Mouse (Mus musculus) erythroblast, adult 5-6 weeks (primary cell): ENCODE data around the gene Bmpr1a. TPM values are rescaled to one million over a fixed set of nuclear protein-coding genes. Genes with fewer than 3 reads are reported as not detected.

ENCODE experiments used
- ATAC-seq: replicated peaks from 2 replicates; pipeline ENCODE4 v1.8.0; 2016; ENCODE audit warnings: moderate number of reproducible peaks, mild to moderate bottlenecking, moderate TSS enrichment, inconsistent platforms; ENCODE audit not compliant: poor library complexity, low FRiP score, severe bottlenecking
- total RNA-seq, 2 experiments: library from RNA; stranded (forward) in 1 of 2; stranded (reverse) in 1 of 2; fragments of 150-400 nt in 1 of 2; fragments of 200-764, 138-1000 nt in 1 of 2; gene quantifications; 2 replicates each; pipeline versions ENCODE4 v1.2.3 to v1.2.4; 2015 to 2017; ENCODE audit warnings: low replicate concordance in 2 of 2

The Bmpr1a gene
- total RNA-seq, 2 experiments from 2014 or later: 0.77 to 1.2 TPM

GRCm38 (mm10) chr14:34508842-34509439 is 5.8 kb upstream of the Bmpr1a start:
- ATAC-seq: no peak

GRCm38 (mm10) chr14:34508187-34508840 is 5.2 kb upstream of the Bmpr1a start:
- no peak for ATAC-seq

- no peak for ATAC-seq
These were observed 2.2 kb upstream of the Bmpr1a start for GRCm38 (mm10) chr14:34505309-34505708.

- ATAC-seq: no peak
These were observed 1.2 kb upstream of the Bmpr1a start for GRCm38 (mm10) chr14:34504377-34504776.

- no peak for ATAC-seq
These were observed 618 bp upstream of the Bmpr1a start for GRCm38 (mm10) chr14:34503759-34504158.

- no peak for ATAC-seq
These were observed 441 bp downstream of the Bmpr1a start for GRCm38 (mm10) chr14:34502475-34503324.

- no peak for ATAC-seq
These were observed 1.2 kb downstream of the Bmpr1a start for GRCm38 (mm10) chr14:34501804-34502474.

- no peak for ATAC-seq
These were observed 1.7 kb downstream of the Bmpr1a start for GRCm38 (mm10) chr14:34501447-34501803.

- no peak for ATAC-seq
These were observed 2.8 kb downstream of the Bmpr1a start for GRCm38 (mm10) chr14:34500309-34500708.

- ATAC-seq: no peak
These were observed 3.5 kb downstream of the Bmpr1a start for GRCm38 (mm10) chr14:34499664-34500063.

GRCm38 (mm10) chr14:34497346-34497745 is 5.8 kb downstream of the Bmpr1a start:
- no peak for ATAC-seq

- no peak for ATAC-seq
These were observed 9.5 kb downstream of the Bmpr1a start for GRCm38 (mm10) chr14:34493682-34494081.

- ATAC-seq: no peak
These were observed 10.5 kb downstream of the Bmpr1a start for GRCm38 (mm10) chr14:34492688-34493087.

GRCm38 (mm10) chr14:34490965-34491364 is 12.2 kb downstream of the Bmpr1a start:
- no peak for ATAC-seq

GRCm38 (mm10) chr14:34489928-34490327 is 13.2 kb downstream of the Bmpr1a start:
- ATAC-seq: no peak

GRCm38 (mm10) chr14:34486169-34486568 is 17.0 kb downstream of the Bmpr1a start:
- ATAC-seq: no peak

GRCm38 (mm10) chr14:34483469-34484341 is 19.4 kb downstream of the Bmpr1a start:
- no peak for ATAC-seq

GRCm38 (mm10) chr14:34471591-34471990 is 31.6 kb downstream of the Bmpr1a start:
- ATAC-seq: no peak

GRCm38 (mm10) chr14:34466291-34466690 is 36.9 kb downstream of the Bmpr1a start:
- no peak for ATAC-seq
